Mouse (Mus musculus) liver, postnatal 0 days (tissue): ENCODE measurements around the gene Mybbp1a.

Experiments
- CTCF ChIP-seq: sonication (generic); IDR thresholded peaks from 2 replicates; pipeline ENCODE4 v1.5.1; 2016; ENCODE audit warnings: antibody characterized with exemption, low read depth
- EP300 ChIP-seq: IDR thresholded peaks from 2 replicates; pipeline ENCODE4 v1.6.1; 2016; ENCODE audit warnings: antibody characterized with exemption, low read depth, mild to moderate bottlenecking

GRCm38 (mm10) chr11:72393669-72394068 lies 47.5 kb upstream of the Mybbp1a start:
- TF ChIP-seq CTCF (no peak), EP300 (no peak)
